Mouse (Mus musculus): ENCODE measurements around the gene Plce1. TPM values are rescaled to one million over a fixed set of nuclear protein-coding genes. Genes with fewer than 3 reads are reported as not detected.

The Plce1 gene
- total RNA-seq, 2 experiments from 2014 or later, result 4.8 to 5.6 TPM

GRCm38 (mm10) chr19:38721808-38722207 lies 240.9 kb downstream of the Plce1 start:
- TF ChIP-seq CTCF (IDR thresholded peaks at IDR 0.05), result no peak
- Histone ChIP-seq H3K27ac (no peak overlapping the region), H3K4me3 (no peak overlapping the region)
- DNase-seq (ENCODE audit: extremely low spot score in 1 of 2, low spot score in 2 of 2), result no peak
- intact Hi-C loops (cut with DNase I), result no loop called here

- TF ChIP-seq CTCF (IDR thresholded peaks at IDR 0.05), result no peak
- Histone ChIP-seq H3K4me3 (no peak overlapping the region), H3K27ac (no peak overlapping the region)
- DNase-seq (ENCODE audit: extremely low spot score in 1 of 2, low spot score in 2 of 2), result no peak
- intact Hi-C loops (cut with DNase I), result no loop called here
These were observed 242.1 kb downstream of the Plce1 start for GRCm38 (mm10) chr19:38722982-38723381.

GRCm38 (mm10) chr19:38723969-38724368 lies 243.1 kb downstream of the Plce1 start:
- TF ChIP-seq CTCF (IDR thresholded peaks at IDR 0.05), result no peak
- no peak for DNase-seq (ENCODE audit: extremely low spot score in 1 of 2, low spot score in 2 of 2)

GRCm38 (mm10) chr19:38728842-38729241 lies 247.9 kb downstream of the Plce1 start:
- no peak for DNase-seq (ENCODE audit: extremely low spot score in 1 of 2, low spot score in 2 of 2)
- no peak overlapping the region for H3K4me3 ChIP-seq
- no peak overlapping the region for H3K27ac ChIP-seq
- TF ChIP-seq CTCF (IDR thresholded peaks at IDR 0.05), result no peak
- intact Hi-C loops (cut with DNase I), result no loop called here

More at GRCm38 (mm10) chr19:38723969-38724368, 243.1 kb downstream of the Plce1 start:
- no peak overlapping the region for H3K4me3 ChIP-seq
- intact Hi-C loops (cut with DNase I), result no loop called here
- no peak overlapping the region for H3K27ac ChIP-seq

GRCm38 (mm10) chr19:38729264-38729663 lies 248.4 kb downstream of the Plce1 start:
- TF ChIP-seq CTCF (IDR thresholded peaks at IDR 0.05), result no peak
- no peak for DNase-seq (ENCODE audit: extremely low spot score in 1 of 2, low spot score in 2 of 2)
- no peak overlapping the region for H3K27ac ChIP-seq
- H3K4me3 ChIP-seq, result no peak overlapping the region
- intact Hi-C loops (cut with DNase I), result no loop called here

GRCm38 (mm10) chr19:38744546-38744945 lies 263.6 kb downstream of the Plce1 start:
- intact Hi-C loops (cut with DNase I), result no loop called here
- DNase-seq (ENCODE audit: extremely low spot score in 1 of 2, low spot score in 2 of 2), result no peak
- no peak overlapping the region for H3K27ac ChIP-seq
- TF ChIP-seq CTCF (IDR thresholded peaks at IDR 0.05), result no peak
- no peak overlapping the region for H3K4me3 ChIP-seq

- no peak for DNase-seq (ENCODE audit: extremely low spot score in 1 of 2, low spot score in 2 of 2)
- no peak for TF ChIP-seq CTCF (IDR thresholded peaks at IDR 0.05)
- H3K4me3 ChIP-seq, result no peak overlapping the region
- intact Hi-C loops (cut with DNase I), result no loop called here
- H3K27ac ChIP-seq, result no peak overlapping the region
These were observed 265.0 kb downstream of the Plce1 start for GRCm38 (mm10) chr19:38745810-38746491.

GRCm38 (mm10) chr19:38746492-38747014 lies 265.6 kb downstream of the Plce1 start:
- intact Hi-C loops (cut with DNase I), result no loop called here
- H3K4me3 ChIP-seq, result no peak overlapping the region
- DNase-seq (ENCODE audit: extremely low spot score in 1 of 2, low spot score in 2 of 2), result no peak
- no peak overlapping the region for H3K27ac ChIP-seq
- no peak for TF ChIP-seq CTCF (IDR thresholded peaks at IDR 0.05)

GRCm38 (mm10) chr19:38750192-38750591 lies 269.3 kb downstream of the Plce1 start:
- no peak overlapping the region for H3K4me3 ChIP-seq
- DNase-seq (ENCODE audit: extremely low spot score in 1 of 2, low spot score in 2 of 2), result no peak
- peak; percentile 24 for TF ChIP-seq CTCF (IDR thresholded peaks at IDR 0.05)
- intact Hi-C loops (cut with DNase I), result no loop called here
- H3K27ac ChIP-seq, result no peak overlapping the region

GRCm38 (mm10) chr19:38757161-38757560 lies 276.3 kb downstream of the Plce1 start:
- no peak for DNase-seq (ENCODE audit: extremely low spot score in 1 of 2, low spot score in 2 of 2)
- Histone ChIP-seq H3K4me3 (no peak overlapping the region), H3K27ac (no peak overlapping the region)
- intact Hi-C loops (cut with DNase I), result no loop called here
- TF ChIP-seq CTCF (IDR thresholded peaks at IDR 0.05), result no peak

- Histone ChIP-seq H3K27ac (no peak overlapping the region), H3K4me3 (no peak overlapping the region)
- TF ChIP-seq CTCF (IDR thresholded peaks at IDR 0.05), result no peak
- DNase-seq (ENCODE audit: extremely low spot score in 1 of 2, low spot score in 2 of 2), result no peak
- intact Hi-C loops (cut with DNase I), result no loop called here
These were observed 277.1 kb downstream of the Plce1 start for GRCm38 (mm10) chr19:38758056-38758455.

GRCm38 (mm10) chr19:38758685-38759472 lies 278.0 kb downstream of the Plce1 start:
- intact Hi-C loops (cut with DNase I), result no loop called here
- TF ChIP-seq CTCF (IDR thresholded peaks at IDR 0.05), result no peak
- no peak overlapping the region for H3K27ac ChIP-seq

More at GRCm38 (mm10) chr19:38758685-38759472, 278.0 kb downstream of the Plce1 start:
- DNase-seq (ENCODE audit: extremely low spot score in 1 of 2, low spot score in 2 of 2), result no peak
- H3K4me3 ChIP-seq, result no peak overlapping the region

Data from left cerebral cortex, adult 2 months (tissue).